Mouse (Mus musculus): ENCODE data around the gene Cd300lf. TPM values are rescaled to one million over a fixed set of nuclear protein-coding genes. Genes with fewer than 3 reads are reported as not detected.

Cd300lf gene
- total and polyA plus RNA-seq, 3 experiments: 15.5 to 36.9 (median 35.3) TPM

GRCm38 (mm10) chr11:115112196-115112595, 21.6 kb downstream of the Cd300lf start:
- no peak overlapping the region for H3K27ac ChIP-seq (ENCODE audit: insufficient read depth, low read depth)
- no peak overlapping the region for H3K4me3 ChIP-seq (replicated peaks in 1 of 3; ENCODE audit: low read depth in 2 of 3, low read length in 2 of 3, poor library complexity in 1 of 3)
- peaks cover 12 to 31% of the 10 kb centered on the region in 2 experiments for H3K4me1 ChIP-seq (ENCODE audit: control insufficient read depth in 1 of 2, insufficient read depth in 2 of 2)
- H3K9ac ChIP-seq (ENCODE audit: insufficient read depth, low read depth): no peak overlapping the region
- no peak overlapping the region for H3K4me2 ChIP-seq (ENCODE audit: insufficient read depth, low read depth, poor library complexity, severe bottlenecking)
- H3K9me3 ChIP-seq (replicated peaks; ENCODE audit: low read length): no peaks in the 10 kb centered on the region
- no peaks in the 10 kb centered on the region for H3K79me2 ChIP-seq (replicated peaks; ENCODE audit: control insufficient read depth, extremely low read depth, insufficient read depth, poor library complexity, severe bottlenecking)
- H3K27me3 ChIP-seq (replicated peaks): no peaks in the 10 kb centered on the region
- in situ Hi-C loops (cut with MboI; ENCODE audit: low pct_ligation_motif_present, low pct_unique_long_range_greater_than_20kb, low sequenced_read_pairs) (no loop called here), dilution Hi-C loops (cut with MboI; ENCODE audit: extremely low pct_ligation_motif_present, extremely low pct_unique_long_range_greater_than_20kb, low sequenced_read_pairs) (no loop called here)
- H3K36me3 ChIP-seq (replicated peaks in 1 of 2; ENCODE audit: control insufficient read depth in 1 of 2, insufficient read depth in 1 of 2, low read length in 1 of 2): peaks cover 17 to 29% of the 10 kb centered on the region in 2 experiments
- no peak for TF ChIP-seq SIN3A (IDR thresholded peaks at IDR 0.05; ENCODE audit: low read length)
- TF ChIP-seq POLR2A (IDR thresholded peaks at IDR 0.05; ENCODE audit: low read depth, low read length): no peak
- TF ChIP-seq EP300 (IDR thresholded peaks at IDR 0.05; ENCODE audit: low read length): no peak
- no peak for TF ChIP-seq ETS1 (conservative IDR thresholded peaks at IDR 0.05; ENCODE audit: low read depth, low read length)
- TF ChIP-seq MAZ (IDR thresholded peaks at IDR 0.05; ENCODE audit: low read depth, low read length): no peak
- TF ChIP-seq ZNF384 (IDR thresholded peaks at IDR 0.05; ENCODE audit: low read depth, low read length): no peak
- no peak for TF ChIP-seq ZKSCAN1 (IDR thresholded peaks at IDR 0.05; ENCODE audit: borderline replicate concordance, low read depth, low read length)
- no peak for TF ChIP-seq USF2 (conservative IDR thresholded peaks at IDR 0.05; ENCODE audit: low read depth, low read length)
- TF ChIP-seq TCF12 (IDR thresholded peaks at IDR 0.05; ENCODE audit: low read depth, low read length): no peak
- TF ChIP-seq KAT2A (IDR thresholded peaks at IDR 0.05; ENCODE audit: insufficient replicate concordance, low read length): no peak
- no peak for TF ChIP-seq HCFC1 (IDR thresholded peaks at IDR 0.05; ENCODE audit: low read depth, low read length)
- no peak for TF ChIP-seq UBTF (IDR thresholded peaks at IDR 0.05; ENCODE audit: low read depth, low read length)
- TF ChIP-seq ELF1 (IDR thresholded peaks at IDR 0.05; ENCODE audit: low read depth, low read length): no peak
- TF ChIP-seq MYC (IDR thresholded peaks at IDR 0.05; ENCODE audit: low read depth, low read length): no peak
- no peak for TF ChIP-seq MAFK (IDR thresholded peaks at IDR 0.05; ENCODE audit: insufficient replicate concordance, low read length)
- no peak for DNase-seq (ENCODE audit: extremely low read depth)

- Histone ChIP-seq H3K27ac (ENCODE audit: insufficient read depth, low read depth) (no peak overlapping the region), H3K4me3 (replicated peaks in 1 of 3; ENCODE audit: low read depth in 2 of 3, low read length in 2 of 3, poor library complexity in 1 of 3) (no peak overlapping the region), H3K9ac (ENCODE audit: insufficient read depth, low read depth) (no peak overlapping the region), H3K4me1 (ENCODE audit: control insufficient read depth in 1 of 2, insufficient read depth in 2 of 2) (peaks cover 20 to 48% of the 10 kb centered on the region in 2 experiments), H3K79me2 (replicated peaks; ENCODE audit: control insufficient read depth, extremely low read depth, insufficient read depth, poor library complexity, severe bottlenecking) (no peaks in the 10 kb centered on the region), H3K27me3 (replicated peaks) (no peaks in the 10 kb centered on the region), H3K4me2 (ENCODE audit: insufficient read depth, low read depth, poor library complexity, severe bottlenecking) (no peak overlapping the region), H3K9me3 (replicated peaks; ENCODE audit: low read length) (peaks cover 4% of the 10 kb centered on the region), H3K36me3 (replicated peaks in 1 of 2; ENCODE audit: control insufficient read depth in 1 of 2, insufficient read depth in 1 of 2, low read length in 1 of 2) (peaks cover 3 to 11% of the 10 kb centered on the region in 2 experiments)
- dilution Hi-C loops (cut with MboI; ENCODE audit: extremely low pct_ligation_motif_present, extremely low pct_unique_long_range_greater_than_20kb, low sequenced_read_pairs): no loop called here
- in situ Hi-C loops (cut with MboI; ENCODE audit: low pct_ligation_motif_present, low pct_unique_long_range_greater_than_20kb, low sequenced_read_pairs): no loop called here
- no peak for DNase-seq (ENCODE audit: extremely low read depth)
- no peak for TF ChIP-seq HCFC1 (IDR thresholded peaks at IDR 0.05; ENCODE audit: low read depth, low read length)
- no peak for TF ChIP-seq GABPA (IDR thresholded peaks at IDR 0.05; ENCODE audit: insufficient replicate concordance, low read depth, low read length)
These were observed 23.5 kb downstream of the Cd300lf start for GRCm38 (mm10) chr11:115110271-115110670.
